Mouse (Mus musculus) forebrain, embryonic 11.5 days (tissue): ENCODE measurements around the gene Acox3. TPM values are rescaled to one million over a fixed set of nuclear protein-coding genes. Genes with fewer than 3 reads are reported as not detected.
A peak's percentile ranks its signal among the peaks of the same experiment; 100 is the strongest.

Source experiments
- ATAC-seq: fragments of 200-750 bp; cut with Nextera tagmentation; replicated peaks from 2 replicates; pipeline ENCODE4 v1.8.0; 2017; ENCODE audit warnings: moderate TSS enrichment; ENCODE audit not compliant: low FRiP score
- DNase-seq: peaks from one replicate; pipeline ENCODE4 v3.0.0-alpha.2; 2017; ENCODE audit warnings: low spot score
- H3K27ac ChIP-seq: fragments of 300-500 bp; sonication (generic); 2 replicates; pipeline ENCODE4 v1.5.1; 2014; ENCODE audit warnings: low read depth, low read length
- H3K27me3 ChIP-seq: fragments of 300-500 bp; sonication (generic); 2 replicates; pipeline ENCODE4 v1.6.1; 2014; ENCODE audit warnings: mild to moderate bottlenecking, low read length, mixed read lengths; ENCODE audit not compliant: control insufficient read depth, insufficient read depth
- H3K36me3 ChIP-seq: fragments of 300-500 bp; sonication (generic); 2 replicates; pipeline ENCODE4 v1.6.1; 2014; ENCODE audit warnings: mild to moderate bottlenecking, low read length, moderate library complexity, mixed read lengths; ENCODE audit not compliant: control insufficient read depth, insufficient read depth
- H3K4me1 ChIP-seq: fragments of 300-500 bp; sonication (generic); replicated peaks from 2 replicates; pipeline ENCODE4 v1.6.1; 2014; ENCODE audit warnings: low read length, mixed read lengths; ENCODE audit not compliant: control insufficient read depth, insufficient read depth
- H3K4me2 ChIP-seq: fragments of 300-500 bp; sonication (generic); 2 replicates; pipeline ENCODE4 v1.6.1; 2014; ENCODE audit warnings: low read depth, mild to moderate bottlenecking, low read length, moderate library complexity, mixed read lengths; ENCODE audit not compliant: severe bottlenecking
- H3K4me3 ChIP-seq: fragments of 300-500 bp; sonication (generic); 2 replicates; pipeline ENCODE4 v1.5.1; 2014; ENCODE audit warnings: low read depth, low read length
- H3K9ac ChIP-seq: fragments of 300-500 bp; sonication (generic); 2 replicates; pipeline ENCODE4 v1.6.1; 2014; ENCODE audit warnings: low read length
- H3K9me3 ChIP-seq: fragments of 300-500 bp; sonication (generic); 2 replicates; pipeline ENCODE4 v1.6.1; 2016; ENCODE audit warnings: low read length, mixed read lengths; ENCODE audit not compliant: control insufficient read depth
- WGBS: fragments of 180-500 bp; shearing (Covaris S2); extraction: QIAGEN DNeasy Blood & Tissue Kit; methylation state at CpG from one replicate; pipeline ENCODE4 v1.1.7; 2014; 5-methylcytosine and 5-hydroxymethylcytosine counted together
- polyA plus RNA-seq: library from polyadenylated mRNA; unstranded; fragments of >200 nt; fragmentation: Nextera tagmentation; extraction: Ambion mirVana; gene quantifications from 2 replicates; pipeline ENCODE4 v1.2.1, GENCODE M21; 2014

The Acox3 gene
- polyA plus RNA-seq, 1 experiment from 2014 or later = 15.6 TPM

- Histone ChIP-seq H3K4me3 (no peak overlapping the region), H3K4me1 (no peaks in the 10 kb centered on the region), H3K27ac (no peak overlapping the region), H3K36me3 (no peaks in the 10 kb centered on the region; the same call in 1 of the 2 replicates), H3K4me2 (no peak overlapping the region), H3K27me3 (no peaks in the 10 kb centered on the region), H3K9ac (no peak overlapping the region), H3K9me3 (no peaks in the 10 kb centered on the region)
- ATAC-seq (no peak), DNase-seq (no peak)
- WGBS = 86% methylated on average over 18 of the region's 18 CpGs
Observed at GRCm38 (mm10) chr5:35596169-35597160, 13.6 kb downstream of the Acox3 start.

- no peaks in the 10 kb centered on the region; the same call in 1 of the 2 replicates for H3K36me3 ChIP-seq
- no peak overlapping the region for H3K27ac ChIP-seq
- no peaks in the 10 kb centered on the region for H3K4me1 ChIP-seq
- no peaks in the 10 kb centered on the region for H3K27me3 ChIP-seq
- no peak for DNase-seq
- 84% methylated on average over 11 of the region's 11 CpGs for WGBS
- H3K9ac ChIP-seq = no peak overlapping the region
- ATAC-seq = no peak
- H3K9me3 ChIP-seq = no peaks in the 10 kb centered on the region
- H3K4me3 ChIP-seq = no peak overlapping the region
- no peak overlapping the region for H3K4me2 ChIP-seq
Observed at GRCm38 (mm10) chr5:35600233-35600632, 17.4 kb downstream of the Acox3 start.

DNA sequence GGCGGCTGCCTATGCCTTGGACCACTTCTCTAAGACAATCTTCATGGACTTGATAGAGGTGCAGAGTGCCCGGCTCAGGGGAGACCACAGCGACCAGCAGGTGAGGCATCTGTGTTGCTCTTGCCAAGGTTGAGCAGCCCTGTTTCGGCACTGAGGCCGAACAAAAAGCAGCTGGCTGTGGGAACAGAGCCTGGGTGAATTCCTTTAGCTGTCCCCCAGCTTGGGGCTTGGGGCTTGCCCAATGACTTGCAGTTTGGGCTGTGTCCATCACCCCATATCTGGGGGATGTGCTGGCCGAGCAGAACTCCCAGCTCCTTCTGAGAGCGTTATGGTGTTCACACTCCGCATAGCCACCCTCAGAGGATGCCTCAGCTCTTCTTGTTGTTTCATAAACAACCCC lies 18.7 kb downstream of the Acox3 start:
- DNase-seq = no peak
- Histone ChIP-seq H3K4me2 (no peak overlapping the region), H3K27ac (no peak overlapping the region), H3K36me3 (no peaks in the 10 kb centered on the region; the same call in 1 of the 2 replicates), H3K9ac (no peak overlapping the region), H3K4me3 (no peak overlapping the region), H3K4me1 (no peaks in the 10 kb centered on the region), H3K27me3 (no peaks in the 10 kb centered on the region), H3K9me3 (no peaks in the 10 kb centered on the region)
- 89% methylated on average over 8 of the region's 8 CpGs for WGBS
- ATAC-seq = no peak

- Histone ChIP-seq H3K36me3 (no peaks in the 10 kb centered on the region; the same call in 1 of the 2 replicates), H3K4me1 (peaks cover 13% of the 10 kb centered on the region), H3K9me3 (no peaks in the 10 kb centered on the region), H3K4me3 (no peak overlapping the region), H3K4me2 (no peak overlapping the region), H3K27ac (no peak overlapping the region), H3K27me3 (no peaks in the 10 kb centered on the region), H3K9ac (no peak overlapping the region)
- 86% methylated on average over 7 of the region's 7 CpGs for WGBS
- DNase-seq (no peak), ATAC-seq (no peak)
Observed at GRCm38 (mm10) chr5:35605355-35605754, 22.5 kb downstream of the Acox3 start.

- H3K4me2 ChIP-seq = no peak overlapping the region
- 85% methylated on average over 7 of the region's 7 CpGs for WGBS
- ATAC-seq (no peak), DNase-seq (no peak)
- no peaks in the 10 kb centered on the region for H3K27me3 ChIP-seq
- H3K9me3 ChIP-seq = no peaks in the 10 kb centered on the region
- H3K27ac ChIP-seq = no peak overlapping the region
- H3K4me3 ChIP-seq = no peak overlapping the region
- no peak overlapping the region for H3K9ac ChIP-seq
- H3K36me3 ChIP-seq = no peaks in the 10 kb centered on the region
- peaks cover 13% of the 10 kb centered on the region for H3K4me1 ChIP-seq
Observed at GRCm38 (mm10) chr5:35606800-35607199, 24.0 kb downstream of the Acox3 start.

DNA sequence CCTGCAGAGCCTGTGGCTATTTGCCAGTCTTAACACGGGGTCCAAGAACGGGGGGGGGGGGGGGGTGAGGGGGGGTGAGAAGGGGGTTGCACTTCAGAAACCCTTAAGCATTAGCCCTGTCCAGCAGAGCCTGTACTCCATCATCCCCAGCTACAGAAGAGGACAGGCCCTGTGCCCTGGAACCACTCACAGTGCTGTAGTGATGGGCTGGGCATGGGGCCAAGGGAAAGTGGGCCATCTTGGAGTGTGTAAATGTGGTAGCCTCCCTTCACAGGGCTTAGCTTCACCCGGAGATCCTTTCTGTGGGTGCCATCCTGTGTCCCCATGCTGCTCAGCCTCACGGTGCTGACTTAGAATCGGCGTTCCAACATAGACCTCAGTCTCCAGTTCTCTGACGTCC lies 24.9 kb downstream of the Acox3 start:
- H3K36me3 ChIP-seq = no peaks in the 10 kb centered on the region
- H3K4me1 ChIP-seq = peaks cover 13% of the 10 kb centered on the region
- 82% methylated on average over 6 of the region's 7 CpGs for WGBS
- no peaks in the 10 kb centered on the region for H3K9me3 ChIP-seq
- no peaks in the 10 kb centered on the region for H3K27me3 ChIP-seq
- DNase-seq (no peak), ATAC-seq (no peak)
- H3K27ac ChIP-seq = no peak overlapping the region
- no peak overlapping the region for H3K4me2 ChIP-seq
- no peak overlapping the region for H3K9ac ChIP-seq
- no peak overlapping the region for H3K4me3 ChIP-seq

DNA sequence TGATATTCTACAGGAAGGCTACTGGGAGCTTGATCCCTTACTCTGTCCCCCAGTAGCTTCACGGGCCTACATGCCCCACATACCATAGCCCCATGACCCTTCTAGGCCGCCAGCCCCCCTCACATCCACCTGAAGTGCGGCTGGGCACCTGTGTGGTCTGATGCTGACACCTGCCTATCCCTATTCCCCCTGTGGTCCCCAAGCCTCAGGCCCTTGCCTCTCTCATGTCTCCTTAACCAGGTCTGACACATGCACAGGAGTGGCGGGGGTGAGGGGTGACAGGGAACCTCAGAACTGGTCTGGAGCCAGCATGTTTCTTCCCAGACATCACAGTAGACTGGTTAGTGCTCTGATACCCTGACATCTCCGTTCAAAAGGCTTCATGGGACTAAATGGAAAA lies 25.7 kb downstream of the Acox3 start:
- ATAC-seq = no peak
- Histone ChIP-seq H3K27ac (no peak overlapping the region), H3K9ac (peak overlapping the region; percentile 12; the same call in 1 of the 2 replicates), H3K4me2 (no peak overlapping the region), H3K36me3 (no peaks in the 10 kb centered on the region), H3K4me1 (peaks cover 13% of the 10 kb centered on the region), H3K27me3 (no peaks in the 10 kb centered on the region), H3K9me3 (no peaks in the 10 kb centered on the region), H3K4me3 (no peak overlapping the region)
- 84% methylated on average over 5 of the region's 5 CpGs for WGBS
- no peak for DNase-seq

- H3K9ac ChIP-seq = peak overlapping the region; percentile 12; the same call in 1 of the 2 replicates
- H3K9me3 ChIP-seq = no peaks in the 10 kb centered on the region
- H3K27me3 ChIP-seq = no peaks in the 10 kb centered on the region
- H3K36me3 ChIP-seq = no peaks in the 10 kb centered on the region
- peak overlapping the region; percentile 21; the same call in 1 of the 2 replicates for H3K4me2 ChIP-seq
- H3K4me3 ChIP-seq = no peak overlapping the region
- H3K4me1 ChIP-seq = peaks cover 13% of the 10 kb centered on the region
- DNase-seq (peak; percentile 77), ATAC-seq (peak; percentile 73)
- no peak overlapping the region for H3K27ac ChIP-seq
- 13% methylated on average over 12 of the region's 12 CpGs for WGBS
Observed at GRCm38 (mm10) chr5:35609381-35609780, 26.5 kb downstream of the Acox3 start.
